Mouse (Mus musculus): ENCODE data around the gene Ski.
A peak's percentile ranks its signal among the peaks of the same experiment; 100 is the strongest.

Gene Ski

DNA sequence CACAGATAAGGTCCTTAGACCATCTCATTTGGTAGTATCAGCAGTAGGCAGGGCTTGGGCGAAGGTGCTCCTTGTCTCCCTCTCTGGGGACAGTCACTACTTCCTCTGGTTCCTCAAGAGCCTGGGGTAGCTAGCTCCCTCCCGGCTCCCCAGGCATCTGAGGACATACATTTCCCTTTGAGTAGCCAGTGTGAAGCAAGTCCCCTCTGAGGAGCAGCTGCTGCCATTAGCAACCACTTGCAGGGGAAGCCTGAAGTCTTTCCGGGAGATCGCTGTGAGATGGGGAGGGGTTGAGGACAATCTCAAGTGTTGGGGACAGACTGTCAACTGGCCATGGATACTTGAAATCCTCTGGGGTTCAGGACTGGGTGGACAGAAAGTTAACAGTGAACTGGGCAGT, 70.5 kb downstream of the Ski start:
- no peak for DNase-seq (ENCODE audit: low read depth in 1 of 2, low spot score in 2 of 2)

GRCm38 (mm10) chr4:155151221-155151788, 71.1 kb downstream of the Ski start:
- no peak for DNase-seq (ENCODE audit: low read depth in 1 of 2, low spot score in 2 of 2)

GRCm38 (mm10) chr4:155150276-155151113, 71.9 kb downstream of the Ski start:
- peak in 1 of 2 experiments; percentile 59 for DNase-seq (ENCODE audit: low read depth in 1 of 2, low spot score in 2 of 2)

DNA sequence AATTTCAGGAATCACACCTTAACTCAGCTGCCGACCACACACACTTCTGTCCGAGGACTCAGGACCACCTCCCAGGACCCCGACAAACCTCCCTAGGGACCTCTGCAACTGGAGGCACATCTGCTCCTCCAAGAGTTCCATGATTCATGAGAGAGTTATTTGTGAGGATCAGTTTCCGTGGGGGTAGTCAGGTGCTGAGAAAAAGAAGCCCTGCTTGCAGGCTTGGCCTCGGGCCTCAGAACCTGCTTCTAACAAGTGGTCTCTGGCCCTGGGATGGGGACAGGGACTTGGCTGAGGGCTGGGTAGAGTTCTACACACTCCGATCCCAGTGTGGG, 72.5 kb downstream of the Ski start:
- DNase-seq (ENCODE audit: low read depth in 1 of 2, low spot score in 2 of 2): no peak

GRCm38 (mm10) chr4:155148910-155149698, 73.3 kb downstream of the Ski start:
- DNase-seq (ENCODE audit: low read depth in 1 of 2, low spot score in 2 of 2): no peak

- DNase-seq (ENCODE audit: low read depth in 1 of 2, low spot score in 2 of 2): no peak
Measured at GRCm38 (mm10) chr4:155148453-155148852, 73.9 kb downstream of the Ski start.

DNA sequence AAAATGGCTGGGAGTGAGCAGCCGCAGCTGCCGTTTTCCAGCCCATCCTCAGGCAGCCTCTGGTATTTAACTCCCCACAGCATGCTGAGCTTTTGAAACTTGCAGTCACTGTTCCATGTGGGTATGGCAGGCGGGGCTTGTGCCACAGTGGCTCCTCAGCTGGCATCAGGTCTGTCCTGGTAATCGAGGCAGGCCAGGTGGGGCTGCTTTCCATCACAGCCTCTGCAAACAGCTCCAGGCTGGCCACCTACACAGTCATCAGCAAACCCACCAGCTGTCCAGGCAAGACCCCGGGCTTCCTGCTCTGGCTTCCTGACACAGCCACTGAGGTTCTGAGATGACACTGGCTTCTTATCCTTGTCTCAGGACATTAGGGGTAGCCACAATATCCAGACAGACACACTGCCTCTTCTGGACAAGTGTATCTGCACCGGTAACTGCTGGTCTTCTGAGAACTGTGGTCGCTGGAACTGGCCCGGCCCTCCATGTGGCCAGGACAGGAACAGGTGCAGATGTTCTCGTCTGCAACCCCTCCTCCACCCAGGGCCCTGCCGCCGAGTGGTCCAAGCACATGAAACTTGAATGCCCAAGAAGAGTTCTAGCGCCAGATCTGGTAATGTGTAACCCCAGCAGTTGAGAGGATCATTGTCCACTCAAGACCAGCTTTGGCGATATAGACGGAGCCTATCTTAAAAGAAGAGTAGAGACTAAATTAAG, 76.1 kb downstream of the Ski start:
- DNase-seq (ENCODE audit: low read depth in 1 of 2, low spot score in 2 of 2): no peak

- no peak for DNase-seq (ENCODE audit: low read depth in 1 of 2, low spot score in 2 of 2)
Measured at GRCm38 (mm10) chr4:155144548-155145180, 77.7 kb downstream of the Ski start.

- no peak for DNase-seq (ENCODE audit: low read depth in 1 of 2, low spot score in 2 of 2)
Measured at GRCm38 (mm10) chr4:155143871-155144502, 78.4 kb downstream of the Ski start.

DNA sequence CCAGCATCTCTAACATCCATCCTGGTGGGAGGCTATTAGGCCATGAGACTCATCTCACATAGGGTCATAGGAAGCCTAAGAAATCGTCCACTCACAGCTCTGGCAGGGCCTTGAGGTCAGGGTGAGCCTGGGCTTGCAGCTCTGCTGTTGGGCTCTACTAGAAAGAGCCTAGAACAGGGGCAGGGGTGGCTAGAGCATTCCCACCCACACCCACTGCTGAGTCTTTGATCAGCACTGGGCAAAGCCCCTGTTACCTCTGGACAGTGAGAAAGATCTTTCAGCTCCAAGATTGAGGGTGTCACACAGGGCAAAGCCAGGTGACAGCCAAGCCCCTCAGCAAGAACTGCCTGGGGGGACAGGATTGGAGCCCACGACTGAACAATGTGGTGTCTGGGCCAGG, 79.0 kb downstream of the Ski start:
- DNase-seq (ENCODE audit: low read depth in 1 of 2, low spot score in 2 of 2): no peak

DNA sequence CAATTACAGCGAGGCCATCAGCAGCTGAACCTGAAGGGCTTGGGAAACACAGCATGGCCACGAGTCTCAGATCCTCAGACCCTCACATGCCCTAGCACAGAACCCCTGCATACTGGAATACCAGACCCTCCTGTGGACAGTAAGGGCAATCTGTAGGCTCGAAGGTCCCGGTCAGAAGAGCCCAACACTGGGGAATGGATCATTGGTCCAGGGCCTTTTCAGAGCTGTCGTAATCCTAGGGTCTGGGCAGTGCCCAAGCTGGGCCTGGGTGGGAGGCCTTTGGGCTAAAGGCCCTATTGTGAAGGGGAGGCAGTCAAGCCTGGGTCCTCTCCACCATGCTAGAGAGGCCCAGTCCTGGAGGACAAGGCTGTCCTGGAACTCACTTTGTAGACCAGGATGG, 79.6 kb downstream of the Ski start:
- no peak for DNase-seq (ENCODE audit: low read depth in 1 of 2, low spot score in 2 of 2)

GRCm38 (mm10) chr4:155140795-155141265, 81.6 kb downstream of the Ski start:
- no peak for DNase-seq (ENCODE audit: low read depth in 1 of 2, low spot score in 2 of 2)

GRCm38 (mm10) chr4:155140150-155140549, 82.2 kb downstream of the Ski start:
- DNase-seq (ENCODE audit: low read depth in 1 of 2, low spot score in 2 of 2): no peak

DNA sequence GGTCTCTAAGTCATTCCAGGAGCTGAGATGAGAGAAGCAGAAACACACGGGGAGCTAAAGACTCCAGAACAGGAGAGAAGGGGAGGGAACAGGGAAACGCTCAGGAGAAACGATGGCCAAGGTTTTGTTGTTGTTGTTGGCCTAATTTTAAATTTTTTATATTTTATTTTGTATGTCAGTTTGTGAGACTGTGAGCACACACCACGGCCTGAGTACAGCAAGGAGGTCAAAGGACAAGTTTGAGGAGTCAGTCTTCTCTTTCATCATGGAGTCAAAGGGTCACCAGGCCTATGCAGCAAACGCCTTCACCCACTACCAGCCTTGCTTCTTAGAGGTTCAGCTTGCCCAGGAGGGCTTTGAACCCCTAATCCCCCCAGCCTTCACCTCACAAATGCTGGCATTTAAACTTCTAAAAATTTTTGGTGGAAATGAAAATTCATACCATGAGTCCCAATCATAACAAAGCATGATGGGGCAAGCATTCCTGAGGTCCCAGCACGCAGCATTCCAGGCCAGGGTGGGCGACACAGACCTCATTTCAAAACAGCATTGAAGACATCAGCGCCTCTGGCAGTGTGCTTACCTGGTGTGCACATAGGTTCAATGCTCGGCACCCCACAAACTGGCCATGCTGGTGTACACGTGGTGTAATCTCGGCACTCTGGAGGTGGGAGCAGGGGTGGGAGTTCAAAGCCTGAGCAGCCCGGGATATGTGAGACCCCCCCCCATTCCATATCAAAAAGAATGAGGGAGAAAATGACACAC, 82.9 kb downstream of the Ski start:
- DNase-seq (ENCODE audit: low read depth in 1 of 2, low spot score in 2 of 2): no peak

DNA sequence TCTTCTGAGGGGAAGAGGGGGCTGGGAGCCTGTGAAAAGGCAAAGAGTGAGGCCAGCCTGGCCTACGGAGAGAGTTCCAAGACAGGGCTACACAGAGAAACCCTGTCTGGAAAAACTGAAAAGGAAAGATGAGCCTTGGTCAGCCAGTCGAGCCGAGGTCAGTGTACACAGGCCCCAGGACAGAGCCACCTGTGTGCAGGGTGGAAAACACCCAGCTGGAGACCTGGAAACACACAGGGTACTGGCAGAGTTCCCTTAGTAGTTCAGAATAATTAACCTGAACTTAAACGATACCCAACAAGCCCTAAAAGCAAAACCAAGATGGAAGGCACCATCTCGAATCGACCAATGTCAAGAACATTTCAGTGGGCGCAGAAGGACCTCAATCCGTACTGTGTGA, 83.9 kb downstream of the Ski start:
- no peak for DNase-seq (ENCODE audit: low read depth in 1 of 2, low spot score in 2 of 2)

DNA sequence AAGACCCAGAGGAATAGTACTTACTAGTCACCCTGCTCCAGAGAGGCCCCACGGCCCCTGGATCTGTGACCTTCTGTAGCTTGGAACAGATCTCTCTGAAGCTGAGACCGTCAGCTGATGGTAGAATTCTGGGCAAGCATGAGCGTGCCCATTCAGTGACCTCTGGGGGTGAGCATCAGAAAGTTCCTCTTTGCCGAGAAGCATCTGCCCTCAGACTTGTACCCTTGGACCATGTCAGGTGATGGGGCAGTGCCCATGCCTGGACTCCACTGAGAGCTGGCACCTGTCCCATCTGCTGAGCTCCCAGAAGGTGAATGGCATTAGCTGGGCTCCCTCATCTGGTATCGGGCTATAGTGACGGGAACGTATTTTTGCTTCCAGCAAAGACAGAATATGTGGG, 84.5 kb downstream of the Ski start:
- DNase-seq (ENCODE audit: low read depth in 1 of 2, low spot score in 2 of 2): no peak

DNA sequence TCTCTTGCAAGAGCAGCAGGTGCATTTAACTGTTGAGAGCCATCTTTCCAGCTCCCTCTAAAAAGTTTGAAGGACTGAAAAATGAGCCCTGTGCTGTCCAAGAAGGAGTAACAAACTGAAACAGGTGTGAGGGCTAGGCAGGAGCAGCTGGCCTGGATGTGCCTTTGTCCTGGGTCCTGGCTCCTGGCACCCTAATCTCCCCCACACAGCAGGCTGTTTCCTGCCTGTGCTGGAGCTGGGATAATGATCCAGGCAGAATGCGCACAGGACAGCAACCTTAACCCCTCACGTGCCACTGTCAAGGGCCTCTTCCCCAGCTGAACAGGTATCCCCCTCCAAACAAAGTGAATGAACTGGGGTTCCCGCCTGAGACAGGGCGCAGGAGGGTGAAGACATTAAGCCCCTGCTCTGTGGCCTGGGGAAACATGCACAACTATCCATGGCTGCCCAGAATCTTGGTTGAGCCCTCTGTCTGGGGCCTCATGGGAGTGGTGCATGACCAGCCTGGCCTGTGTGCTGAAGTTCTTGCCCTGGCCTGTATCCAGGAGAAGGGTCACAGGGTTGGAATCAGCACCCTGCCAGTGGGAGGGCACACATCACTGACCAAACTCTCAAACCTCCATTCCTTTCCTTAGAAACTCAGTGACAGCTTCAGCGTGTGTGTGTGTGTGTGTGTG, 86.3 kb downstream of the Ski start:
- no peak for DNase-seq (ENCODE audit: low read depth in 1 of 2, low spot score in 2 of 2)

GRCm38 (mm10) chr4:155134686-155135172, 87.7 kb downstream of the Ski start:
- no peak for DNase-seq (ENCODE audit: low read depth in 1 of 2, low spot score in 2 of 2)
